Mouse (Mus musculus) CD4-positive naive resting alpha-beta T cell, adult 76 days (primary cell): Measurements from ENCODE around the gene Olfr457. TPM values are rescaled to one million over a fixed set of nuclear protein-coding genes. Genes with fewer than 3 reads are reported as not detected.

Experiments
- total RNA-seq: library from RNA; stranded (reverse); gene quantifications from one replicate; pipeline ENCODE4 v1.2.4, GENCODE M21; 2023

The Olfr457 gene
- total RNA-seq = not detected

GRCm38 (mm10) chr6:42476235-42476634 is at the start of gene Olfr457:
Olfr457 (minus strand) TSS chr6:42476335.

GRCm38 (mm10) chr6:42487114-42487513 is 11.0 kb upstream of the Olfr457 start, which contains the start of gene Olfr456:
Olfr456 (minus strand) TSS chr6:42487214.

DNA sequence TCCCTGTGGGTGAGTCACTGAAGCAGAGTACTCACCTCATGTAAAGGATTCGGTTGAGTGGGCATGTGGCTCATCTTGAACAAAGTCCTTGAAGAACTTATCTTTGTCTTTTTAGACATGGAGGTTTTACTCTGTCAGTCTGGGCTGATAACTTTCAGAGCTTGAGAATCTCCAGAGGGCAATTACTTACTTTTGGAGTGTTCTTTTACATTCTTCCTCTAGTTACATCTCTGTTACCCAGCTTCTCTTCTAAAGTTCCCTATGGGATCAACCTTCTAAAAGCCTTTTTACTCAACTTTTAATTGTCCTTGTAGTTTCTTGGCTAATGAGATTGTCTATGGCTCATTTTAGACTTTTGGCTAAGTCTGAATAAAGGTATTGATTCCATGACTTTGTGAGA is 11.0 kb downstream of the Olfr457 start, which contains the start of gene Olfr458:
Gene Olfr458, minus strand, starts transcription at position 101 of the 400 bp plus-strand sequence.

DNA sequence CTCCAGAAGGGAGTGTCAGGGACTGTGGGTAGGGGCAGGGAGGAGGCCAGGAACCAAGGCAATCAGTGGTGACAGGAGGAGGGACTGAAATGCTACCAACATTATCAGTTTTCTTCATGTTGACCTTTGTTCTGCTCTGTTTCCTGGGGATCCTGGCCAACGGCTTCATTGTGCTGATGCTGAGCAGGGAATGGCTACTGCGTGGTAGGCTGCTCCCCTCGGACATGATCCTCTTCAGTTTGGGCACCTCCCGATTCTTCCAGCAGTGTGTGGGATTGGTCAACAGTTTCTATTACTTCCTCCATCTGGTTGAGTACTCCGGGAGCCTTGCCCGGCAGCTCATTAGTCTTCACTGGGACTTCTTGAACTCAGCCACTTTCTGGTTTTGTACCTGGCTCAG is 41.7 kb downstream of the Olfr457 start, which contains the start of gene Tas2r126:
Gene Tas2r126, plus strand, starts transcription at position 90 of the 400 bp plus-strand sequence.

Other genes starting within 250 kb of the Olfr457 start
- gene Gstk1, start 230.4 kb downstream of the Olfr457 start, total RNA-seq = 8.6 TPM
- gene Tmem139, start 214.4 kb downstream of the Olfr457 start, total RNA-seq = not detected
- gene Casp2, start 211.3 kb downstream of the Olfr457 start, total RNA-seq = 80.2 TPM
- 0.62 TPM for gene Clcn1, start 189.7 kb downstream of the Olfr457 start, total RNA-seq
- gene Fam131b, start 151.7 kb downstream of the Olfr457 start, total RNA-seq = not detected
- 108 TPM for gene Zyx, start 126.7 kb downstream of the Olfr457 start, total RNA-seq
- not detected for gene Epha1, start 103.1 kb downstream of the Olfr457 start, total RNA-seq
- not detected for gene Tas2r143, start 76.1 kb downstream of the Olfr457 start, total RNA-seq
- 0.88 TPM for gene Tas2r135, start 70.9 kb downstream of the Olfr457 start, total RNA-seq
- gene Tas2r126, start 41.8 kb downstream of the Olfr457 start, total RNA-seq = 0.64 TPM
- gene Olfr458, start 11.1 kb downstream of the Olfr457 start, total RNA-seq = not detected
- gene Olfr456, start 10.9 kb upstream of the Olfr457 start, total RNA-seq = not detected
- not detected for gene Olfr455, start 71.3 kb upstream of the Olfr457 start, total RNA-seq
- not detected for gene Tcaf3, start 121.4 kb upstream of the Olfr457 start, total RNA-seq
- not detected for gene Tcaf2, start 168.9 kb upstream of the Olfr457 start, total RNA-seq
- gene Tcaf1, start 233.8 kb upstream of the Olfr457 start, total RNA-seq = not detected